Mouse (Mus musculus) erythroblast, adult 5-6 weeks (primary cell): ENCODE results near the gene Bub3. TPM values are rescaled to one million over a fixed set of nuclear protein-coding genes. Genes with fewer than 3 reads are reported as not detected.

Experiments
- ATAC-seq: replicated peaks from 2 replicates; pipeline ENCODE4 v1.8.0; 2016; ENCODE audit warnings: moderate number of reproducible peaks, mild to moderate bottlenecking, moderate TSS enrichment, inconsistent platforms; ENCODE audit not compliant: poor library complexity, low FRiP score, severe bottlenecking
- total RNA-seq, 2 experiments: library from RNA; stranded (forward) in 1 of 2; stranded (reverse) in 1 of 2; fragments of 150-400 nt in 1 of 2; fragments of 200-764, 138-1000 nt in 1 of 2; gene quantifications; 2 replicates each; pipeline versions ENCODE4 v1.2.3 to v1.2.4; 2015 to 2017; ENCODE audit warnings: low replicate concordance in 2 of 2

The Bub3 gene
- total RNA-seq (2015; ENCODE audit: low replicate concordance) (44.7 and 58.2 TPM in 2 replicates), total RNA-seq (2017; ENCODE audit: low replicate concordance) (30.2 and 31.6 TPM in 2 replicates)

DNA sequence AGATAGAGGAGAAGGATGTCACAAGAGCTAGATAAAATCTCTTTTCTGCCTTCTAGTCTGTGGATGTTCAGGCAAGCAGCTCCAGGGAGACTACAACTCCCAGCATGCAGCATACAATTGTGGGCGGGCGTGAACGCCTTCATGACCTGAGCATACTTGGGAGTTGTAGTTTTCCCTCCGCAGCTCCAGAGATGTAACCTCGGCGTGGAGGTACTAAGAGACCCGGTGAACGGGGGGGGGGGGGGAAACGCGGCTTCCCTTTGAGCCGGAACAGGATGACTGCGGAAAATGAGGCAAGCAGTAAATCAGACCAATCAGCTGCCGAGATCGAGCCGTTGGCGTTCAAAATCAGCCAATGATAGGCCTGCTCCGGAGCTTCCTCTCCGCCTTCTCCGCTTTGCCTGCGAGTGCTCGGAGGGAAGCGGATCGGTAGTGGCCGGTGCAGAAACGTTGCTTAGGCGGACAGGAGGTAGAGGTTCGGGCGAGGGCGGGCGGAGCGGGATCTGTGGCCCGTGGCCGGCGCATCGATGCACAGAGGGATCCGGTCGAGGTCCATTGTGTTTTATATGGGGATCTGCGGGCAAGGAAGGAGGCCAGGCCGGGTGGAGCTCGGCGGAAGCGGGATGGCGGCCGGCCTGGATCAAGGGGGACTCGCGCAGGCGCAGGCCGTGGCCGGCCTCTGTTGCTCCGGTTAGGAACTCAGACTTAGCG, at the start of gene Bub3:
TSS of gene Bub3 (plus strand) at position 237 of the 711 bp plus-strand sequence.
- ATAC-seq, result peak; percentile 95

DNA sequence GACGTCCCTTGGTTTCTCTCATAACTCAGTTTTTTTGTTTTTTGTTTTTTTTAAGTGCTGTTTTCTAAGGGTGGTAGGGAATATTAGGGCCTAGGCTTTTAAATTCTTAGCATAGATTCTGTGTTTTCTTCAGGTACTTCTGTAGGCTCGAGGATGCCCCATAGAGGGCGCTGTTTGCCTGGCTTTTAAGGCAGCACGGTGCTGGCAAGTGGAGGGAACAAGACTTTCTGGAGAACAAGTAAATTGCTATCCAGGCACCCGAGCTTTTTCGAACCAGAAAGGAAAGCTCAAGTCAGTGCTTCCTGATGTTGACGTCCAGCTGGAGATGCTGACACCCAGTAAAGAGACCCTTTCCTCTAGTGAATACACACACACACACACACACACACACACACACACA, 20.0 kb upstream of the Bub3 start:
- 0 out of 2 replicates have a peak, but pooled peaks have one; percentile 64 for ATAC-seq

DNA sequence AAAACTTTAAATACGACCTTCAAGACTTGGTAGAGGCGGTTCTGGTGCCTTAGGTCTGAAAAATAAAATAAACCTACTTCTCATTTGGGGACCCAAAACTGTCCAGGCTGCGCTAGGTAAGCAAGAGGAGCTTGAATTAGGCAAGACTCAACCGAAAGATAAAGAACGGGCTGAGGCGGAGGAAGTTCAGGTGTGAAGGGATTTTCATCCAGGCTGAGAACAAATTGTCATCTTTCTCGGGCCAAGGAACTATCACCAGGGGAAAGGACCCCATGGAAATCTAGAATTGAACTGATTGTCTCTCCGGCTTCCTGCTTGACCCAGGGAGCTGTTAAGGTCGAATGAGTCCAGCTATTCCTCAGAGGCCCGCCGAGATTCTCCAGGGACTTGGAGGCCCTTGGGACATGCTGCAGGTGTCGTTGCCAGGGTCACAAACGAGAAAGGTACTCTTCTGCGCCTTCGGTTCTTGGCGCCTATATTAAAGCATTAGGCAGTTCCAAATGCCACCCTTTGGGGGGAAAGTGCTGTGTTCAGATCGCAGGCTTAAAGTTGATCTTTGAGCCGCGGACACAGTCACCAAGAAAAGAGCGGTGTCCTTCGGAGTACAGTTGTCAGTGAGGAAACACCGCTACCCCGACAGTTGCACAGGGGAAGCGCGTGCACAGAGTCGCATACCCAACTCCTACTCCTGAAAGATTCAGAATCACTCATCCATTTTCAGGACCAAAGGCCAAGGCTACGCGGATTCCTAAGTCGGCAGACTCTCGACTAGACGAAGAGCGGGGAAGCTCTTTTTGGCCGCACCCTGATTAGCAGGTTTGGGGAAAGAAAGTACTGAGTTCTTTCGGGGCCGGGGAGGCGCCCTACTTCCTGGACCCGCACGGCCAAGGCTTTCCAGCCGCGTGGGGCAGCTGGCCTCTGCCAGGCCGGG, 18.6 kb upstream of the Bub3 start:
- no peak for ATAC-seq

DNA sequence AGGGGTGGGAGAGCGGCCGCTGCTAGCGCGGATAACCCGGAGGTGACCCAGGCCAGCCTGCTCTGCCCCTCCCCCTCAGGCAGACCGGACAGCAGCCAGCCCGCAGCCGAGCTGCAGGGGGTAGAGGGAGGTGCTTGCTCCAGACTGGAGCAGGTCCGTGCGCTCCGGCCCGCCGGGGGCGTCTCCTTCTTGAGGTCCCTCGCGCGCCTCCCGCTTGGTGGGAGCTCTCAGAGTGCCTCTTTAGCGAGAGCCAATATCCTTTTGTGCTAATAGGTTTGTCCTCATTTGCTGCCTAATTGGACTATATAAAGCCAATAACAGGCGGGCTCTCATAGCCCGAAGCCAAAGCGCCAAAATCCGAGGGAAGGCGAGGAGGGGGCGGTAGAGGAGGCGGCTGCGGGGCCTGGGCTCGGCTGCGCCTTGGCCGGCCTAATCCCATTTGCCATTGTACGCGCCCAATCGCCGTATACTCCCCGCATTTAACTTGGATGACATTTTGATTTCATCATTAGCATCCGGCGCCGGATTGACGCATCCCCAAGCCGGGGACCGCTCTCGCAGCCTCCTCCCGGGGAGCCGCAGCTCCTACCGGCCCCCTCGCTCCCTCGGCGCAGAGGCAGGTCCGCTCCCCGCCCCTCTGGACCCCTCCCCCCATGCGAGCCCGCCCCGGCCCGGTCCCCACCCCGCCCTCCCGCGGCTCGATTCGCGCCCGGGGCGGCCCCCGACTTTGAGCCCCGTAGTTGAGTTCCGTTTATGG, 17.7 kb upstream of the Bub3 start, which contains the start of gene Hmx3:
TSS of gene Hmx3 (plus strand) at position 753 of the 757 bp plus-strand sequence.
- ATAC-seq, result no peak

DNA sequence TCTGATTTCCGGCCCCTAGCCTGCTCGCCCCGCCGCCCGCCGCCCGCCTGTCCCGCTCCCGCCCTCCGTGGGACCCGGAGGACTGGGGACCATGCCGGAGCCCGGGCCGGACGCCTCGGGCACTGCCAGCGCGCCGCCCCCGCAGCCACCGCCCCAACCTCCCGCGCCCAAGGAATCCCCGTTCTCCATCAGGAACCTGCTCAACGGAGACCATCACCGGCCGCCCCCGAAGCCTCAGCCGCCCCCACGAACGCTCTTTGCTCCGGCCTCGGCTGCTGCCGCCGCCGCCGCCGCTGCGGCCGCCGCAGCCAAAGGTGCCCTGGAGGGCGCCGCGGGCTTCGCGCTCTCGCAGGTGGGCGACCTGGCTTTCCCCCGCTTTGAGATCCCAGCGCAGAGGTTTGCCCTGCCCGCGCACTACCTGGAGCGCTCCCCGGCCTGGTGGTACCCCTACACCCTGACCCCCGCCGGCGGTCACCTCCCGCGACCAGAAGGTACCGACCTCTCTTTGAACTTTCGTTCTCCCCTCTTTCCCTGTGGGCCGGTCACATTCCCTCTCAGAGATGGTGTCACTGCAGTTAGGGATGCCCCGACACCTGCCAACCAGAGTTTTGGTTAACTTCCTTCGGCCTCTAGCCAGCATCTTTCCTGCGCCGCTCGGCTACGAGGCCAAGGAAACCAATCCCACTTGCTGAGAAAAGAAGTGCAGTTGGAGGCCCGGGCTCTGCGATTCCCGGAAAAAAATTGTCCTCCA, 17.0 kb upstream of the Bub3 start:
- ATAC-seq, result no peak

DNA sequence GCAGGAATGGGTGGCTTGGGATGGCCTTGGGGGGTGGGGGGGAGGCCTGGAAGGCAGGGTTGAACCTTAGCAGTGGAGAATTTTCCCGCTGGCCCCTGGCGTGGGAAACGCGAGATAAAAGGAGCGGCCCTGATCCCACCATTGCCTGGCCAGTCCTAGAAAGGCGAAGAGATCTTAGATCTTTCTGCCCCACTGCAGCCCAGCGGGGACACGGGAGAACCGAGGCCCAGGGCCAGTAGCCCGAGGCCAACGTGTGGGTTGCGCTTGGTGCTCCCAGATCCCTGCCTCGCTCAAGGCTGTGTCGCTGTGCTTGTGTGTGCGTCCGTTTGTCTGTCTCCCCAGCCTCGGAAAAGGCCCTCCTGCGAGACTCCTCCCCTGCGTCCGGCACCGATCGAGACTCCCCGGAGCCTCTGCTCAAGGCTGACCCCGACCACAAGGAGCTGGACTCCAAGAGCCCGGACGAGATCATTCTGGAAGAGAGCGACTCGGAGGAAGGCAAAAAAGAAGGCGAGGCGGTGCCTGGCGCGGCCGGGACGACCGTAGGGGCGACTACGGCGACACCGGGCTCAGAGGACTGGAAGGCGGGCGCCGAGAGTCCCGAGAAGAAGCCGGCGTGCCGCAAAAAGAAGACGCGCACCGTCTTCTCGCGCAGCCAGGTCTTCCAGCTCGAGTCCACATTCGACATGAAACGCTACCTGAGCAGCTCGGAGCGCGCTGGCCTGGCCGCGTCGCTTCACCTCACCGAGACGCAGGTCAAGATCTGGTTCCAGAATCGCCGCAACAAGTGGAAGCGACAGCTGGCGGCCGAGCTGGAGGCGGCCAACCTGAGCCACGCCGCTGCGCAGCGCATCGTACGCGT, 16.2 kb upstream of the Bub3 start:
- no peak for ATAC-seq

DNA sequence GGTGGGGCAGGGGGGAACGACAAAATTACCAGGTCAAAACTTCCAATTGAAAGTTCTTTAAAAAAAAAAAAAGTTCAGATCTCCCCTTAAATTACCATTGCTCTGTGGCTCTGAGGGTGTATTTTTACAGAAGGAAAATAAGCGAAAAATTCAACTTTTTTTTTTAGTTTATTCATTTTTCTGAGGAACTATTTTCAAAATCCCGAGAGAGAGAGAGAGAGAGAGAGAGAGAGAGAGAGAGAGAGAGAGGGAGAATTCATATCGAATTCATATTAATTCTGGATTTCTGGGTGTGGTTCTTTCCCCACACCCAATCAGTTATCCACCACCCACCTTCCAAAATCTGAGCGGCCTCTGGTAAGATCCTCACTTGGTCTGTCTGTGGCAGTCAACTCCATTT, 15.2 kb upstream of the Bub3 start:
- no peak for ATAC-seq

DNA sequence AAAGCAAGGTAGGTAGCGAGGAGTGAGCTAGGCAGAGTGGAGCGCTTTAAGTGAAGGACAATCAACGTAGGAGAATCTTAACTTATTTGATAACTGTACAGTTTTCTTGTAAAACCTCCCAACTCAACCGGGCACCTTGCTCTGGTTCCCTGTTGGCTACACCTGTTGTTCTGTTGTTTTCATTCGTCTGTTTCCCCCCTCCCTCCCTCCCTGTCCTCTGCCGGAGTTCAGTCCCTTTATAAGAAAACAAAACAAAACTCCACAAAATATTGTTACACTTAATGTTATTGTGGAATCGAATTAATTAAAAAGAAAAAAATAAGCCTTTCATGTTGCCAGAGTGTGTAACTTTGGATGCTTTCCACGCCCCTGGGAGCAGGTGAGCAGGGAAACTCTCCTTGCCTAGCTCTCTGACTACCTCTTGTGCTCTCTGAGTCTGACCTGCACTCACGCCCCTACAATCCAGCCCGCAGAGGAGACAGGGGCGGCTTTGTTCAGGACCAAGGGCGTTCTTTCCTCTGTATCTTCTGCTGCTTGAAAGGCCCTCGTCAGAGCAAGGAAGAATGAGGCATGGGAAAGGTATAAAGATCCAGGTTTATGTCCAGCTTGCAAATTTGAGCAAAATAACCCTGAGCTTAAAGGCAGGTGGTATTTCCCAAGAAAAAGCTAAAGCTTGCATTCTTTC, 14.2 kb upstream of the Bub3 start:
- no peak for ATAC-seq

DNA sequence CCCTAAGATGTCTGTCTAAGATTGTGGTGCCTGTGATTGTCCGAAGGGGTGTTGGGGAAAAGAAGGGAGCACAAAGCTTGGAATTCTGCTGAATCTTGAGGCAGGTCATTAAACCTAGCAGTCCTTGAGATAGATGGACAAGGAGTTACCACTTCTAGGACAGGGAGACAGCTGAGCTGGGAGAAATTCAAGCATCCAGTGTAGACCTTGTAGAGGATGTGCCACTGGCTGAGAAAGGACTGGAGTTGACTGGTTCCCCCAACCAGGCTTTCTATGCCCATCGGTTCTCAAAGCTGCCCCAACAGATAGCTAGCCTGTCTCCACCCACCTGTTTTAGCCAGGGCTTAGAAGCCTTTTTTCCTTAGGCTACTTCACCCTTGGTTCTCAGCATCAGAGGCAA, 13.6 kb upstream of the Bub3 start:
- no peak for ATAC-seq

DNA sequence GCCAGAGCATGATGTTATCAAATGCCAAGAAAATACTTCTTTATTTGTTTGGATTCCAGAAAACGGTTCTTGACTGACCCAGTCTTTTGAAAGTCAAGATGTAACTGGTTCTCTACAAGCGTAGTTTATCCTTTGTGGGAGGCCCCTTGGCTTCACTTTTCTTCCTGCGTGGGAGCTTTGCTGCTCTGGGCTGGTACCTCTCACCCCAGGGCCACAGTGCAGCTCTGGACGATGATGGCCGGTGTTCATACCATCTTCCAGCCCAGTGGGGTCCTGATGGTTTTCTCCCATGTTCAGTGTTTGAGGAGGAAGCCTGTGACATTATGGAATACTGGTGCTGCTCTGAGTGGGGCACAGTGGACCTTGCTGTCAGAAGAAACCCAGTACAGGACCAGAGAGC, 12.5 kb upstream of the Bub3 start:
- no peak for ATAC-seq

DNA sequence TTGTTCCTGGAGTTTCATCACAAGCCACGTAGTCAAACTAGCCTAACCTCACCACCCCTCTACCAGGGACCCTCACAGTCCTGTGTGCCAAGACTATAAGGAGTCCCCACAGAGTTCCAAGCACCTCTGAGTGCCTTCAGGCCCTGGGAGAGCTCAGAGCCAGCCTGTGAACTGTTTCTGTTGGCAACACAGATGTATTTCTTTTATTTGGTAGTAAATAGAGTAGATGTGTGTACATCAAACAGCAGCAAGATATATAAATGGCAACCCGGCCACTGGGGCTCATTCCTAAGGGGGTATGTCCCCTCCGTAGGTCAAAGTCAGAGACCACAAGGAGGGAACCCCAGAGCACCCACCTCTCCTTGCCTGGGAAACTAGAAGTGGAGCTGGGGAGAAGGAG, 11.5 kb upstream of the Bub3 start, which contains the start of gene Hmx2:
TSS of gene Hmx2 (plus strand) at position 301 of the 400 bp plus-strand sequence.
- no peak for ATAC-seq

DNA sequence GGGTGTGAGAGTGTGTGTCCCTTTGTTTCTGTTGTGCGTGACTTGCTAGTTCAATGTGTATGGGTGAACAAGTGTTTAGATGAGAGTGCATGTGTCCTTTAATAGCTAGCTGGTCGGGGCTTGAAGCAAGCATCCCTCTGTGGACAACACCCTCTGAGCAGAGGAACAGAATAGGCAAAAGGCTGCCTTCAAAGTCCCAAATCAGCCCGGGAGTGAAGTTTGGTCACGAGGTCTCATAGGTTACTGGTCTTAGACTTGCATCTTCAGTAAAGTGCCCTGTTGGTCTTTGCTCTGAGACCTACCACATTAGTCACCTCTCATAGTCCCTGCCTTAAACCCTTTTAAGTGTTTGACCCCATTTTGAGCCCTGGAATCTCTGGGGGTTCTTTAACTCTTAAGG, 8.6 kb upstream of the Bub3 start:
- ATAC-seq, result no peak

DNA sequence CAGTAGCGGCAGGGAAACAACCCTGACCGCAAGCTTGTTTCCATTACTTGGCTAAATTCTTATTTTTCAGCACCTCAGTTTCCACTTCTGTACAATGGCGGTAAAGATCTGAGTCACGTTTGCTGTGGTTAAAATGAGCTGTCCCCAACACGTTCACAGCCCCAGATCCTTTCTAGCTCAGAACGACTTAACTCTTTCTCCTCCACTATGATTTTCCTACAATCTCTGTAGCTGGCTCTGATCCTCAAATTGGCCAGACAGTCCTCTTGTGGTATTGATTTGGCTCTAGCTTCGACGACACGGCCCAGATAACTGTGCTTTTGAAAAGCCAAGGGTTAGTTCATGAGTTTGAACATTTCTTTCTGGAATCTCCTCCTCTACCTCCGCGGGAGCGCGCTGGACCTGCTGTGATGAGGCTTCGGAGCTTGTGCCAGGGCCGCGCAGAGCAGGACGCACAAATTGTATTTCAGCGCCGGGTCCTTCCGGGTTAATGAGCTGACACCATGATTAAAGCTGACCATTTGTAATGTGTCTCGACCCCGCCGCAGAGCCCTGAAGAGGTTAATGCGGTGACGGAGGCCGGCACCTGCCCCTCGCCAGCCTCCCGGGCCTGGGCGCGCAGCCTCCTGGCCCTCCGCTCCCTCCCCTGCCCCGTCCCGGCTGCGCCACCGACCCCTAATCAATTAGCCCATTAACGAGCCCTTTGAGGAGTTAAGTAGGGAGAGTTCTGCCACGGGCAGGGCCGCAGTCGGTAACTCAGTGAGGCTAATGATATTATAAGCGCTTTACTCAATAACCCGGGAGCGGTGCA, 7.9 kb upstream of the Bub3 start:
- ATAC-seq, result no peak

DNA sequence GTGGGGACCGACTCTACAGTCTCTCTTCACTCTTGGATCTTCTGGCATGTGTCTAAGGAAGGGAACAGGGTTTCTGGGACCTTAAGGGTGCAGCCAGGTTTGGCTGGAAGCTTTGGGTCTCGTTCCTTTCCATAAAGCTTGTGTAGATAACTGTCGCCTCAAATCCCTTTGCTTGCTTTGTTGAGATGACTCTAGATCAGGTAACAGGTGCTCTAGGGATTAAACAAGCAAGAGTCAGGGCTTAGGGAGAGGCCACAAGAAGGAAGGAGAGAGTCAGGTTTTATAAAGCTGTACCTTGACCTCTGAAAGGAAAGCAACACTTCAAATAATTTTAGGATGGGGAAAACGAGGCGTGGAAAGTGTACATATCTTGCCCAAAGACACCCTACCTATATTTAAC, 7.2 kb upstream of the Bub3 start:
- ATAC-seq, result no peak

DNA sequence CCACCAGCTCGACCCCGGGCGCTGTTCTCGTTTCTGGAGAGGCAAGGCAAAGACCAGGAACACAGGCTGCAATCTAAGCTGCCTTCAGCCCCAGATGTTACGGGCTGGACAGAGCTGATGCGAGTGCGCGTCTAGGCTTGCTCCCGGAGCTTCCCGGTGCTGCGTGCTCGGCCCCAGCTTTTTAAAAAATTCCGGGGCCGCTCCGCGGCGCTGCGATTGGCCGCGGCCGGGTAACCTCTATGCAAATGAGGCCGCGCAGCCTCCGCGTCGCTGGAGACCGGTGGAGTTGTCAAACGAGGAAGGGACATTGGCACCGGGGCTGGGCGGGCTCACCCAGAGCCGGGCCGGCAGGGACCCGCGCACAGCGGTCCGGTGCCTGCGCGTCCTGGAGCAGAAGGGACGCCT, 6.2 kb upstream of the Bub3 start:
- no peak for ATAC-seq

DNA sequence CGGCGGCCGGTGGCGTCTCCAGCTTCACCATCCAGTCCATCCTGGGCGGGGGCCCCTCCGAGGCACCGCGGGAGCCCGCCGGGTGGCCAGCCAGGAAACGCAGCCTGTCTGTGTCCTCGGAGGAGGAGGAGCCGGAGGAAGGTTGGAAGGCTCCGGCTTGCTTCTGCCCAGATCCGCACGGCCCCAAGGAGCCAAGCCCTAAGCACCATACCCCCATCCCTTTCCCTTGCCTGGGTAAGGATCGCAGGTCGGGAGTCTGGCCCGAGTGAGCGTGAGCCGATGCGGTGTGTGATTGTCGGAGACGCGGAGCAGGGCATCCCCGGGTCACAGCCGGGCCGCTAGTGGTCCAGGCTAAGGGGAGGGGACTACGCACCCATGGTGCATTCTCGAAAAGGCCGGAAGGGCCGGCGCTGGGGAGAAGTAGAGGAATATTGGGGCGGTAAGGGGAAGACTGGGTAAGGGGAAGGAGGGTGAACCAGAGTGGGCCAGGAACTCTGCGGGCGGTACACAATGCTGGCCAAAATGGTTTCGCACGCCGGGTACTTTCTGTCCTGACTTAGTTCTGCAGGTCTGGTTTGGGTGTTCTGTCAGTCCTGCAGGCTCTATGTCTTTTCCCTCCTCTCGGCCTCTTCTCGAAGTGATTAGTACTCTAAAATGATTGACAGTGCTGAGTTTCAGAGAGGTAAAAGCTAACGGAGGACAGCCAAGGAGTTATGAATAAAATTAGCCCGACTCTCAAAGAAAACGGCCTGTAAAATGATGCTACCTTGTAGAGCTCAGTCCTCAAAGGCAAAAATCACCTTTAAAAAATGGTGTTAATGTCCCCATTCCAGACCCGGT, 5.5 kb upstream of the Bub3 start:
- no peak for ATAC-seq
